Comparison of ENCODE assay signal across 8 mouse cellular contexts in genomic region chr11:60208201-60208600, GRCm38 (mm10). TPM values are rescaled to one million over a fixed set of nuclear protein-coding genes. Genes with fewer than 3 reads are reported as not detected.
DNase-seq lines count a peak whose midpoint lies in the region; ATAC-seq and TF ChIP-seq lines count a peak whose summit lies in the region.

No protein-coding gene starts in this region.

- intact Hi-C loops in left cerebral cortex, adult 2 months (cut with DNase I), result no loop called here

- H3K27me3 ChIP-seq in lung, embryonic 16.5 days (ENCODE audit: control insufficient read depth, insufficient read depth, low read depth, low read length), result no peaks in the 10 kb centered on the region
- H3K27me3 ChIP-seq in forebrain, embryonic 16.5 days (replicated peaks; ENCODE audit: control insufficient read depth, insufficient read depth, low read length), result no peaks in the 10 kb centered on the region
- no peaks in the 10 kb centered on the region for H3K27me3 ChIP-seq in limb, embryonic 12.5 days
- no peaks in the 10 kb centered on the region for H3K27me3 ChIP-seq in stomach, embryonic 14.5 days (ENCODE audit: control insufficient read depth, insufficient read depth, low read length)
- H3K27me3 ChIP-seq in cerebellum, adult 2 months (ENCODE audit: control insufficient read depth, insufficient read depth, low read length), result no peaks in the 10 kb centered on the region

- H3K4me3 ChIP-seq in lung, embryonic 16.5 days (ENCODE audit: low read length), result peak overlapping the region; percentile 54
- H3K4me3 ChIP-seq in forebrain, embryonic 16.5 days (replicated peaks; ENCODE audit: low read length), result peak overlapping the region; percentile 50
- peak overlapping the region; percentile 46 for H3K4me3 ChIP-seq in limb, embryonic 12.5 days (replicated peaks)
- peak overlapping the region; percentile 42 for H3K4me3 ChIP-seq in stomach, embryonic 14.5 days (ENCODE audit: low read depth, low read length)
- H3K4me3 ChIP-seq in cerebellum, adult 2 months (replicated peaks; ENCODE audit: insufficient read depth, low read depth, low read length), result no peak overlapping the region
- no peak overlapping the region for H3K4me3 ChIP-seq in left cerebral cortex, adult 2 months

- H3K36me3 ChIP-seq in lung, embryonic 16.5 days (ENCODE audit: control insufficient read depth, insufficient read depth, low read length), result peaks cover 22% of the 10 kb centered on the region
- H3K36me3 ChIP-seq in forebrain, embryonic 16.5 days (ENCODE audit: control insufficient read depth, insufficient read depth), result peaks cover 6% of the 10 kb centered on the region
- H3K36me3 ChIP-seq in limb, embryonic 12.5 days, result peaks cover 43% of the 10 kb centered on the region
- H3K36me3 ChIP-seq in stomach, embryonic 14.5 days (ENCODE audit: control insufficient read depth, insufficient read depth, low read length), result peaks cover 30% of the 10 kb centered on the region

- H3K9ac ChIP-seq in lung, embryonic 16.5 days (ENCODE audit: low read length), result peak overlapping the region; percentile 63
- H3K9ac ChIP-seq in forebrain, embryonic 16.5 days (replicated peaks; ENCODE audit: low read depth, low read length), result peak overlapping the region; percentile 56
- H3K9ac ChIP-seq in limb, embryonic 12.5 days (replicated peaks), result peak overlapping the region; percentile 56
- 0 out of 2 replicates have a peak overlapping the region, but pooled peaks have one; percentile 4 for H3K9ac ChIP-seq in stomach, embryonic 14.5 days (replicated peaks; ENCODE audit: low read depth, low read length)

- TF ChIP-seq POLR2A in cerebellum, adult 2 months (IDR thresholded peaks at IDR 0.05; ENCODE audit: borderline replicate concordance, insufficient read depth, low read length), result no peak

- peak overlapping the region; percentile 93 for H3K27ac ChIP-seq in lung, embryonic 16.5 days (ENCODE audit: low read length)
- H3K27ac ChIP-seq in forebrain, embryonic 16.5 days (ENCODE audit: low read length), result peak overlapping the region; percentile 69; the same call in 1 of the 2 replicates
- peak overlapping the region; percentile 88 for H3K27ac ChIP-seq in limb, embryonic 12.5 days
- H3K27ac ChIP-seq in stomach, embryonic 14.5 days (ENCODE audit: low read length), result peak overlapping the region; percentile 81; the same call in 1 of the 2 replicates
- H3K27ac ChIP-seq in cerebellum, adult 2 months (ENCODE audit: insufficient read depth, low read length), result no peak overlapping the region
- H3K27ac ChIP-seq in left cerebral cortex, adult 2 months, result no peak overlapping the region; the same call in 1 of the 2 replicates

- H3K4me1 ChIP-seq in lung, embryonic 16.5 days (replicated peaks; ENCODE audit: control insufficient read depth, insufficient read depth, low read length), result peaks cover 68% of the 10 kb centered on the region
- H3K4me1 ChIP-seq in forebrain, embryonic 16.5 days (replicated peaks; ENCODE audit: control insufficient read depth, insufficient read depth, low read length), result peaks cover 54% of the 10 kb centered on the region
- H3K4me1 ChIP-seq in limb, embryonic 12.5 days (replicated peaks), result peaks cover 72% of the 10 kb centered on the region
- peaks cover 39% of the 10 kb centered on the region for H3K4me1 ChIP-seq in stomach, embryonic 14.5 days (ENCODE audit: control insufficient read depth, insufficient read depth, low read length)
- H3K4me1 ChIP-seq in cerebellum, adult 2 months (ENCODE audit: control insufficient read depth, insufficient read depth, low read length), result peaks cover 22% of the 10 kb centered on the region

- 46% methylated on average over 6 of the region's 6 CpGs for WGBS in lung, embryonic 16.5 days
- 39% methylated on average over 6 of the region's 6 CpGs for WGBS in forebrain, embryonic 16.5 days
- whole genome bisulfite sequencing in limb, embryonic 12.5 days, result 65% methylated on average over 6 of the region's 6 CpGs
- 47% methylated on average over 6 of the region's 6 CpGs for WGBS in stomach, embryonic 14.5 days
- 57% methylated on average over 6 of the region's 6 CpGs for WGBS in cerebellum, adult 2 months

- no peak for DNase-seq in lung, postnatal 36 days
- no peak for DNase-seq in cerebellum, adult 2 months
- DNase-seq in left cerebral cortex, adult 2 months (ENCODE audit: extremely low spot score in 1 of 2, low spot score in 2 of 2), result no peak
- DNase-seq in adrenal gland, postnatal 14 days, result no peak

- H3K9me3 ChIP-seq in lung, embryonic 16.5 days (ENCODE audit: control insufficient read depth, low read length), result no peaks in the 10 kb centered on the region
- H3K9me3 ChIP-seq in forebrain, embryonic 16.5 days (ENCODE audit: control insufficient read depth, low read length), result no peaks in the 10 kb centered on the region
- H3K9me3 ChIP-seq in limb, embryonic 12.5 days, result no peaks in the 10 kb centered on the region
- H3K9me3 ChIP-seq in stomach, embryonic 14.5 days (ENCODE audit: control insufficient read depth, low read depth, low read length), result no peaks in the 10 kb centered on the region

- no peak for TF ChIP-seq CTCF in cerebellum, adult 2 months (IDR thresholded peaks at IDR 0.05; ENCODE audit: borderline replicate concordance, insufficient read depth, low read depth, low read length)
- TF ChIP-seq CTCF in left cerebral cortex, adult 2 months (IDR thresholded peaks at IDR 0.05), result no peak

- no peak for ATAC-seq in lung, embryonic 16.5 days (ENCODE audit: low read depth)
- ATAC-seq in forebrain, embryonic 16.5 days, result no peak
- no peak for ATAC-seq in limb, embryonic 12.5 days (ENCODE audit: insufficient number of reproducible peaks, insufficient read depth, low FRiP score, low TSS enrichment, low read depth)
- ATAC-seq in stomach, embryonic 14.5 days (ENCODE audit: insufficient number of reproducible peaks, insufficient read depth, low FRiP score, low read depth), result no peak

- H3K4me2 ChIP-seq in lung, embryonic 16.5 days (ENCODE audit: low read depth, low read length), result peak overlapping the region; percentile 68
- peak overlapping the region; percentile 60 for H3K4me2 ChIP-seq in forebrain, embryonic 16.5 days (ENCODE audit: low read length)
- H3K4me2 ChIP-seq in limb, embryonic 12.5 days, result peak overlapping the region; percentile 78
- H3K4me2 ChIP-seq in stomach, embryonic 14.5 days (replicated peaks; ENCODE audit: low read depth, low read length), result peak overlapping the region; percentile 79

RNA-seq across cellular contexts. Expression of gene Srebf1, which starts 14.2 kb away (rescaled TPM):
- 65.9 and 74.3 TPM in 2 replicates for polyA plus RNA-seq in lung, embryonic 16.5 days (2015; fragmentation: Nextera tagmentation; extraction: Ambion mirVana)
- polyA plus RNA-seq in forebrain, embryonic 16.5 days (2015; fragmentation: Nextera tagmentation; extraction: Ambion mirVana), result 41.1 and 46.9 TPM in 2 replicates
- polyA plus RNA-seq in limb, embryonic 12.5 days (2016; fragmentation: Nextera tagmentation; extraction: Ambion mirVana), result 54.1 and 61.2 TPM in 2 replicates
- 70.9 and 72.6 TPM in 2 replicates for polyA plus RNA-seq in stomach, embryonic 14.5 days (2014; fragmentation: Nextera tagmentation; extraction: Ambion mirVana)
- 56.1 and 66.3 TPM in 2 replicates for polyA plus RNA-seq in cerebellum, adult 2 months (2012; rRNA removed)
- 10 to 100 TPM; 50.1 to 66.1 TPM for total RNA-seq in left cerebral cortex, adult 2 months (2021)
- 102 and 130 TPM in 2 replicates for total RNA-seq in adrenal gland, postnatal 14 days (2021)

Comparison
In these comparisons a context has a peak if more than half of its experiments do, and no peak if none do; other contexts are left out.
1. H3K27ac ChIP-seq: peak in lung, embryonic 16.5 days (single experiment), forebrain, embryonic 16.5 days (single experiment), limb, embryonic 12.5 days (single experiment) and stomach, embryonic 14.5 days (single experiment); none in cerebellum, adult 2 months (single experiment) and left cerebral cortex, adult 2 months (single experiment).
2. H3K4me3 ChIP-seq: peak in lung, embryonic 16.5 days (single experiment), forebrain, embryonic 16.5 days (single experiment), limb, embryonic 12.5 days (single experiment) and stomach, embryonic 14.5 days (single experiment); none in cerebellum, adult 2 months (single experiment) and left cerebral cortex, adult 2 months (single experiment).
3. H3K9ac ChIP-seq: peak in every context shown above with its lines; median percentile 63 in lung, embryonic 16.5 days; 56 in forebrain, embryonic 16.5 days; 56 in limb, embryonic 12.5 days; 4 in stomach, embryonic 14.5 days.
4. Peak in every context shown above with its lines, with median percentiles within 50 percentile points of each other: H3K4me2 ChIP-seq.